In the genomic region with DNA sequence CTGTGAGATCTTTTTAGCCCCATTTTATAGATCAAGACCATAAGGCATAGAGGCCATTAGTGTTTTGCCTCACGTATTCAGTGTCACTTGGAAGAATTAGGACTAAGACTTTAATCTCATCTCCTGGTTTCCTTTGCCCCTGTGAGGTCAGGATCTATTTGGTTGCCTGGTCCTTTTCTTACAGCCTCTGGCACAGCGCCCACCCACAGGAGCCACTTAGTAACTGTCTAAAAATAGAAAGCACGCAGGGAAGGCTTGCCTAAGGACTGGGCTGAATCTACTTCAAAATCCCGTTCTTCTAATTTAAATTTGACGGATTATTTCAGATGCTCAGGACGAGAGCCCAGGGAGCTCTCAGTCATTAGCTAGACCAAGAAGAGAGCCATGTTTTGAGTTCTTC, we compare ENCODE assay signal across 7 mouse cellular contexts. TPM values are rescaled to one million over a fixed set of nuclear protein-coding genes. Genes with fewer than 3 reads are reported as not detected.
DNase-seq lines count a peak whose midpoint lies in the region; ATAC-seq and TF ChIP-seq lines count a peak whose summit lies in the region.

No protein-coding gene starts in this region.

- H3K9me3 ChIP-seq in midbrain, postnatal 0 days (ENCODE audit: low read length), result no peaks in the 10 kb centered on the region

- H3K4me2 ChIP-seq in midbrain, postnatal 0 days (ENCODE audit: low read depth, low read length, poor library complexity, severe bottlenecking), result no peak overlapping the region

- H3K4me1 ChIP-seq in midbrain, postnatal 0 days (ENCODE audit: insufficient read depth, low read length), result no peaks in the 10 kb centered on the region

- no peaks in the 10 kb centered on the region for H3K36me3 ChIP-seq in midbrain, postnatal 0 days (ENCODE audit: insufficient read depth, low read length)

- WGBS in midbrain, postnatal 0 days, result 35% methylated on average over 6 of the region's 6 CpGs

- H3K27ac ChIP-seq in midbrain, postnatal 0 days (ENCODE audit: low read depth, low read length), result no peak overlapping the region

- no peak overlapping the region for H3K4me3 ChIP-seq in midbrain, postnatal 0 days (ENCODE audit: low read depth, low read length)

- TF ChIP-seq CTCF in midbrain, postnatal 0 days (IDR thresholded peaks at IDR 0.05), result no peak

- ATAC-seq in midbrain, postnatal 0 days (ENCODE audit: low FRiP score), result no peak

- peak; percentile 7 for DNase-seq in ovary, postnatal 36 days (ENCODE audit: low spot score)
- no peak for DNase-seq in ovary, postnatal 14 days (ENCODE audit: low spot score)
- DNase-seq in gastrocnemius, postnatal 10 days, result peak; percentile 69
- peak; percentile 35 for DNase-seq in kidney, adult 18-20 months
- peak; percentile 43 for DNase-seq in midbrain, postnatal 0 days (ENCODE audit: low spot score)
- DNase-seq in urinary bladder, postnatal 10 days (ENCODE audit: low spot score), result no peak
- no peak for DNase-seq in thymus, adult 18-20 months

- H3K9ac ChIP-seq in midbrain, postnatal 0 days (replicated peaks; ENCODE audit: low read length, poor library complexity, severe bottlenecking), result no peak overlapping the region

- no peaks in the 10 kb centered on the region for H3K27me3 ChIP-seq in midbrain, postnatal 0 days (ENCODE audit: insufficient read depth, low read length)

RNA-seq across cellular contexts. Expression of a gene that starts 21.8 kb away (rescaled TPM):
- total RNA-seq in gastrocnemius, postnatal 10 days (2021), result 100 to 1,000 TPM; 200 to 203 TPM
- total RNA-seq in midbrain, postnatal 0 days (2014; rRNA removed), result 50.6 and 76.6 TPM in 2 replicates
- 149 and 168 TPM in 2 replicates for polyA plus RNA-seq in midbrain, postnatal 0 days (2015; fragmentation: Nextera tagmentation; extraction: Ambion mirVana)

Comparison
In these comparisons a context has a peak if more than half of its experiments do, and no peak if none do; other contexts are left out.
1. DNase-seq: peak in ovary, postnatal 36 days (single experiment), gastrocnemius, postnatal 10 days (single experiment), kidney, adult 18-20 months (single experiment) and midbrain, postnatal 0 days (single experiment); none in ovary, postnatal 14 days (single experiment), urinary bladder, postnatal 10 days (single experiment) and thymus, adult 18-20 months (0 of 2).